Mouse (Mus musculus): Measurements from ENCODE around the gene Mcts2.

Gene Mcts2

GRCm38 (mm10) chr2:152726213-152726612 lies 39.4 kb downstream of the Mcts2 start:
- no peak for DNase-seq (ENCODE audit: low spot score)

- no peak for DNase-seq (ENCODE audit: low spot score)
These were observed 40.0 kb downstream of the Mcts2 start for GRCm38 (mm10) chr2:152726751-152727335.

DNA sequence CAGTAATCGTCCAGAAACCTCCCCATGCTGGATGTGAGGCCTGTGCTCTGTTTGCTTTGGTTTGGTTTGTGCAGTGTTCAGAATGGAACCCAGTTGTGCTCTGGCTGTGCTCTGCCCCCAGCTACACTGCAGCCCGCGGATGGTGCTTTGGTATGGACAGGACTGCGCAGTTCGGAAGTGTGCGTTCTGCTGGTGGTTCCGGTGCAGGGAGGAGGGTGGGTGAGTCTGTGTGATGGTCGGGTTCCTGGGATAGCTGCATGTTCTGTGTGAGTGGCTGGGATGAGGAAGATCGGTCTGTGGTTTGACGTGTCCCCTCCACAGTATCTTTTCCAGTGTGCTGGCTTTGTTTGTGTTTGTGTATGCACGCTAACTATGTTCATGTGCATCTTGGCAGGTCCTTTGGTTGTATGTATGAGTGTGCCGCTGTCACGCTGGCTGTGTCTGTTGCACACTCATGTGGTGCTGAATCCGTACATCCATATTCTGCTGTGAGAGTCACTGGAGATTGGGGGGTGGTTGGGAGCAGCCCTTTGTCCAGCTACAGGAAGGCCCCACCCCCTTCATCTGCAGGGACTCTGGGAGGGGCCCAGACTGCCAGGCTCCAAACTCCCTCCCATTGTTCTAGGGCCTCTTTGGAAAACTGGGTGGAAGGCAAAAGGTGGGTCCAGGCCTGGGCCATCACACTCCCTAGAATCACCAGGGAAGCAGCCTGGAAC lies 41.1 kb downstream of the Mcts2 start:
- DNase-seq (ENCODE audit: low spot score): no peak

GRCm38 (mm10) chr2:152728594-152728993 lies 41.8 kb downstream of the Mcts2 start:
- DNase-seq (ENCODE audit: low spot score): no peak

DNA sequence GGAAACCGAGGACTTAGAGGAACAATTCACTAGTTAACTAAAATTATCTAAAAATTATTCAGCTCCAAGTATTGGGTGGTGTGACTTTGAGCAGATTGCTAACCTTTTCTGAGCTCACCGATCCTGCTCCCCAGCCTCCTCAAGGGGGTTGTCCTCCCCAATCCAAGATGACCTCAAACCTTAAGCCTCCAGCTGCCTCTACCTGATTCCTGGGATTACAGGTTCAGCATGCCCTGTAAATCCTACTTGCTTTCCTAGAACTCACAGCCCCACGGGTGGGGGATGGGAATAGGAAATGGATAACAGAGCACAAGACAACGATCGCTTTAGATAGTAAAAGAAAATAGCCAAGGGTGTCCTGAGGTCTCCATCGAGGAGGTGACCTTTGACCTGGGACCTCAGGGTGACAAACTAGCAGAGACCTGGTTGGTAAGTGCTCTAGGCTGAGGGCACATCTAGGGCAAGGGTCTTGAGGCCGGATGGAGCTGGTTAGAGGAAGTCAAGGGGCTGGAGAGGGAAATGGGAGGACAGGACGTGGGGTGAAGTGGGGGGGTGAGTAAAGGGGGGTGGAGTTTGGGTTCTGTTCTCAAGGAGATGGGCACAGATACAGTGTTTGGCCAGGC lies 42.3 kb downstream of the Mcts2 start:
- DNase-seq (ENCODE audit: low spot score): no peak

DNA sequence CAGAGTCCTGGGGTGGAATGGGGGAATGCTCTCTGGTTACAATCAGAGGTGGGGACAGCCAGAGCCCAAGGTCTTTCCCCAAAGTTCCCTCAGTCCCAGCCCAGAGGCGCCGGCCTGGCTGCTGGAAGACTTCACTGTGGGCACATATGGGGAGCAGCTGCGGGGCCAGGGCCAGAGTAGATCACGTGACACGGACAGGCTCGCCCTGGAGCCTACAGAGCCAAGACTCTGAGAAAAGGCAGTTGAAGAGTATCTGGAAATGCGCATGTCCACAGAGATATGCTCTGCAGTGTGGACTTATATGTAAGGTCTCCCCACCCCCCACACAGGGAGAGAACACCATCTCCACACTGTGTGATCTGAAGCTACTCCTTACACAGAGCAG lies 42.8 kb downstream of the Mcts2 start:
- peak; percentile 45 for DNase-seq (ENCODE audit: low spot score)

DNA sequence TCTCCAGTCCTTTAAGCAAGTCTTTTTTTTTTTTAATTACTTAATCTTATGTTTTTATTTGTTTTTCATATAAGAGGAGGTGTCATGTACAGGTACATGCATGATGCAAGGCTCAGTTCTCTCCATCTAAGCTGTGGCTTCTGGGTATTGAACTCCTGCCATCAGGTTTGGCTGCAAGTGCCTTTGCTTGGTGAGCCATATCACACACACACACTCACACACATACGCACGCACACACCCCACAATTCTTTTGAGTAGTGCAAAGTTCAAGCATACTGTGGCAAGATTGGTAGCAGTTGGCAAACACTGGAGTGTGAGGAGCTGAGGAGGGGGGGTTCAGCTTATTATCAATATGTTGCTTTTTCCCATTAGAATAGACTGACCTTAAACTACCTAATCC lies 46.4 kb downstream of the Mcts2 start:
- peak; percentile 39 for DNase-seq (ENCODE audit: low spot score)

- DNase-seq (ENCODE audit: low spot score): no peak
These were observed 47.7 kb downstream of the Mcts2 start for GRCm38 (mm10) chr2:152734501-152734900.

GRCm38 (mm10) chr2:152734984-152735383 lies 48.1 kb downstream of the Mcts2 start:
- peak; percentile 99 for DNase-seq (ENCODE audit: low spot score)

- peak; percentile 97 for DNase-seq (ENCODE audit: low spot score)
These were observed 49.3 kb downstream of the Mcts2 start, which contains the start of gene Id1 for GRCm38 (mm10) chr2:152736090-152736601. Gene Id1, plus strand, starts transcription at chr2:152736251.

GRCm38 (mm10) chr2:152736748-152737147 lies 49.9 kb downstream of the Mcts2 start:
- peak; percentile 63 for DNase-seq (ENCODE audit: low spot score)
